Mouse (Mus musculus): ENCODE measurements at regions not wholly inside any gene's neighbourhood (a gene's known extent, or its start where the extent isn't known, plus 50 kb on each side); places are given as distances from the start of the nearest gene placed in this dataset.

DNA sequence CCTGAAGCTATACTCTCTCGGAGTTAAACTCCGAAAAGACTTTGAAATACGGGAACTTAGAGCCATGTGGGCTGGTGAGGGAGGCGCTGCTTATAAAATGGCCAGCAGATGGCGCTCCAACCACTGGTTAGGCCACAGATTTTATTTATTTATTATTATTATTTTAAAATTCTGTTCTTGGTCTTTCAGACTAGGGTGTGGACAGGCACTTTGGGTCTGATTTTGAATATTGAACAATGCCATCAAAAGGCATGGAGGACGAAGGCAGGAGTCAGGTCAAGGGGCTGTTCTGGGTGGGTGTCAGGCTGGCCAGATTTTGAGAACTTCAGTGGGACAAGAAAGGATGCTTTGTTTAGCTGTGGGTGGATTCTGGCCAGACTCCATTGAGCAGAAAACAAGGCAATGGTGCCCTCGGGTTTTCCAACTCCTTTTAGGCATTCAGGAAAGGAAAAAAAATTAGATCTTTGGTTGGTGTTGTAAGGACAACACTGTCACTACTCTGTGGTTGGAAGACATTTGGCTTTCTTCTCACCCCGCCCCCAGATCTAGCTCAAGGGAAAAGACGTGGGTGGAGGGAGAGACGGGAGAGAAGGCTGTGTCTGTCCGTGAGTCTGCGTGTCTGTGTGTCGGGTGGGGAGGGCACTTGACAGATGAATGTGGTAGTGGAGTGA lies 319.5 kb downstream of the Med13l start:
- DNase-seq (ENCODE audit: low spot score in 2 of 2) = peak; percentile 65 to 69

GRCm38 (mm10) chr5:118880546-118880945 lies 320.1 kb downstream of the Med13l start:
- no peak for DNase-seq (ENCODE audit: low spot score in 2 of 2)

DNA sequence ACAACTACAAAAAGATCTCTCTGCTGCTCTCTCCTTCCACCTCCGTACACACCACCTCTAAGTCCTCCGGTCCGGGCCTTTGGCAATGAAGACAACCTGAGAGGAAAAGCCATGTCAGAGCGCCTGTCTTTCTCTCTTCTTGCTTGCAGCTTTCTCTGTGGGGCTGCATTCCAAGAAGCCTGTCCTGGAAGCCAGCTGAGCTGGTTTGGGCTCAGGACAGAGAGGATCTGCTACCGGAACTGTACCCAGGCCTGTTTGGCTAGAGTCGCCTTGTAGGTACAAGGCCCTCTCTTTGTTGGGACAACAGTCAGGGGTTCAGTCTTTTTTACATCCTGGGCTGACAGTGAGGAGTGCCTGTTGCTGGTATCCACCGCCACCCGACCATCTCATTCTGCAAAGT lies 321.4 kb downstream of the Med13l start:
- peak in 1 of 2 experiments; percentile 54 for DNase-seq (ENCODE audit: low spot score in 2 of 2)

GRCm38 (mm10) chr5:118888131-118888530 lies 327.7 kb downstream of the Med13l start:
- no peak for DNase-seq (ENCODE audit: low spot score in 2 of 2)

DNA sequence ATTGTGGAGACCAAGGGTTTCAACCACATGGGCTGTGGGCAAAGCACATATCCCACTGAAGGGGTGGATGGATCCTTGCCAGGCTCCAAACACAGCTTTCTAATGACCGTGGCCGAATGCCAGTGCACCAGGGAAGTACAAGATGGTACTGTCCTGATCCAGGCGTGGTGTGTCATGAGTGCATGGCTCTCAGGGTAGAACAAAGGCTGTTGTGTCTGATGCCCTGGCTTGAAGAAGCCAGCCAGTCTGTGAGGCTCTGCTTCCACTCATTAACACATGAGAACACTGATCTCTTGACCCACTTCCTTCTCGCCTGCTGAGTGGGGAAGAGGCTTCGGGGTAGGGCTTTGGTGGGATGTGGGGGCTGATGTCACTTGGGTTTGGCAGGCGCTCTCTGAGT lies 330.7 kb downstream of the Med13l start:
- DNase-seq (ENCODE audit: low spot score in 2 of 2) = no peak

GRCm38 (mm10) chr5:118908224-118908623 lies 347.7 kb downstream of the Med13l start:
- peak in 1 of 2 experiments; percentile 18 for DNase-seq (ENCODE audit: low spot score in 2 of 2)

- no peak for DNase-seq (ENCODE audit: low spot score in 2 of 2)
These were observed 349.3 kb downstream of the Med13l start for GRCm38 (mm10) chr5:118909756-118910155.

DNA sequence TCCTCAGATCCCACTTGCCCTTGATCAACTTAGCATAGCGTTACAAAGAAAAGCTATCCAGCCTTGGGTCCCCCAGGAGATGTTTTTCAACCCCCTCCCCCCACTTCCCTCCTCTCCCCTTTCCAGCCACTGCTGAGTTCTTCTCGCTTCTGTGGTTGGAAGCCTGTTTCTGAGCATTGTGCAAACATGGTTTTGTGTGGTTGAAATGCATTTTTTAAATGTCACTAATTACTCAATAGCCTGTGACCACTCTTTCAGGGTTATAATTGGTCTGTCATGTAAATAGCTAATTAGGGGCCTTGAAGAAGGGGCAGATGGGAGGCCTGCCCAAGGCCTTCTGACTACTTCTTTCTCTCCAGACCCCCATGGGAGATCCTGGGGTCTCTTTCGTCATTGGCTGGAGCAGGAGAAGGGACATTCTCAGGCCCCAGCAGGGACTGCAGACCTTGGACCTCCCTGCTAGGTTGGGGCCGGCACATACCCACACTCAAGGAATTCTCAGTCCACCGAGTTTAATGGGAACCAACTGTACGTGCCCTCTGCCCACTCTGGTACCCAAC lies 353.8 kb downstream of the Med13l start:
- no peak for DNase-seq (ENCODE audit: low spot score in 2 of 2)

GRCm38 (mm10) chr5:118923357-118923756 lies 362.9 kb downstream of the Med13l start:
- peak; percentile 16 to 23 for DNase-seq (ENCODE audit: low spot score in 2 of 2)

DNA sequence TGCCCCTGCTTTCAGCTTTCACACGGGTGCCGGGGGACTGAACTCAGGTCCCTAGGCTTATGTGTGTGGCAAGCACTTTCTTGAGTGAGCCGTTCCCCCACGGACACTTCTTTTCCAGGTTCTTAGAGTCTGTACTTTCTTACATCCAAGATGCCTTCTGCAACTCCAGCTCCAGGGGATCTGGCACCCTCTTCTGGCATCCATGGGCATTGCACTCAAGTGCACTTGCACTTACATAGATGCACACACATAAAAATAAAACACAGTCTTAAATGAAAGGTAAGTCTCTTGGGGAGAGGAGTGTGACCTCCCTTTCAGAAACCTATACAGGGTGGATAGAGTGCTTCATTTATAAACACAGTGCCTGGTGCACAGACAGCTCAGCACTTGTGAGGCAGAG lies 368.6 kb downstream of the Med13l start:
- DNase-seq (ENCODE audit: low spot score in 2 of 2) = no peak

DNA sequence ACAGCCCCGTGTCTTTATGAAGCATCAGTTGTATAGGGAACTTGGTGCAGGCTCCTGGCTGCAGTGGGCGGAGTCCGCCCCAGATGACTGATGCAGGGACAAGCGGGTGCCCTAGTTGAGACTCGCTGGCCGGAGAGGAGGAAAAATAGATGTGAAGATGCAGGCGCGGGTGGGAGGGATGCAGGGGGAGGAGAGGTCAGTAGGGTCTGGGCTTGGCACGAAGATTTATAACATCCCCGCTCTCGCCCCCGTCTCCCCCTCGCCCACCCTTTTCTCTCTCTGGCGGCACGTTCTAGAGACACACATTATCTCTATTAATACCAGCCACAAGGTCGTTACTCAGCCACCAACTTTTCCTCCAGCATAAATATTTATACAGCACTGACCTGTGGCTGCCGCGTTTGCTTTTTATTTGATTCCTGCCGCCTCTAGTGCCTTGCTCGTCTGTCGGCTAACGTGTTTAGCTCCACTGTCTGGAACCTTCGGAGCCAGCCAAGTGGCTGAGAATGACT lies 369.6 kb downstream of the Med13l start:
- DNase-seq (ENCODE audit: low spot score in 2 of 2) = peak in 1 of 2 experiments; percentile 46

GRCm38 (mm10) chr5:118939336-118940039 lies 379.0 kb downstream of the Med13l start:
- DNase-seq (ENCODE audit: low spot score in 2 of 2) = no peak

DNA sequence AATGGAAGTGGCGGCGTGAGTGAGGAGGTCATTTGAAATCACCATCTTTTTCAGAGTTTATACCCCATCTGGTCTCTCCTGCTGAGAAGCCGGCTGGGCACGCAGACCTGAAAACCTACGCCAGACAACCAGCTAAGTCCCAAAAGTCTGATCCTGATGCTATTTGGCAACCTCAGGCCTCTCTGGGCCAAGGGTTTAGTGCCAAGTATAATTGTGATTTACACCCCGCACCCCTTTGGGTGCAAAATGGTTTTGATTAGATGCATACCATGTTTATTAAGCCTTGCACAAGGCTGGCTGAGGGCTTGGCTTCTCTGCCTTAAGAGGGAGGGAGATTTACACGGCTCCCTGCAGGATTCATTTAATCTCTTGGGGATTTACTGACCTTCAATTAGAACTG lies 383.8 kb downstream of the Med13l start:
- no peak for DNase-seq (ENCODE audit: low spot score in 2 of 2)

- DNase-seq (ENCODE audit: low spot score in 2 of 2) = no peak
These were observed 385.6 kb downstream of the Med13l start for GRCm38 (mm10) chr5:118946090-118946489.

- DNase-seq (ENCODE audit: low spot score in 2 of 2) = no peak
These were observed 386.5 kb downstream of the Med13l start for GRCm38 (mm10) chr5:118946994-118947393.

DNA sequence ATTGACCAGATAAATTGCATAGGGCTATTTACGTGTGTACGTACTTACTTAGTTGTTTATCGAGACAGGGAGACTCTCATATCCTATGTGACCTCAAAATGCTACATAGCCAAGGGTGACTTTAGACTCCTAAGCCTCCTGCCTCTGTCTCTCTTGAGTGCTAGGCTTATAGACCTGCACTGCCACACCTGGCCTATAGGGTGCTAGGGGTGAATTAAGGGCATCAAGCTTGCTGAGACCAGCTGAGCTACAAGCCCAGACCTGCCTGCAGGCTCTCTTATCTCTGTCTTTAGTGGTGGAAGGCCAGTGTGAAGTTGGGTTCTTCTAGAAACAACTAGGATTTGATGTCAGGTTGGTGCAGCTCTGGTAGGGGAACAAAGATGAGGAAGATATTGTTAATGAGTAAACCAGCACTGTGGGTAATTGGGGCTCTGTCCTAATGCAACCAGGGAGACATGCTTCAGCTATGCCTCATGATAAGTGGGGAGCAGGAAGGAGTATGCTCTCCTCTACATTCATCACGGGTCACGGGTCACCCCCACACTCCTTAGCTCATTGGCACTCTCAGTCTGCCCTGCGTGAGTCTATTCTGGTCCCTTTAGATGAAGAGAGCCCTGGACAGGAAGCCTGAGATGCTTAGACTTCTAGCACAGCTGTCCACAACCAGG lies 387.8 kb downstream of the Med13l start:
- no peak for DNase-seq (ENCODE audit: low spot score in 2 of 2)

DNA sequence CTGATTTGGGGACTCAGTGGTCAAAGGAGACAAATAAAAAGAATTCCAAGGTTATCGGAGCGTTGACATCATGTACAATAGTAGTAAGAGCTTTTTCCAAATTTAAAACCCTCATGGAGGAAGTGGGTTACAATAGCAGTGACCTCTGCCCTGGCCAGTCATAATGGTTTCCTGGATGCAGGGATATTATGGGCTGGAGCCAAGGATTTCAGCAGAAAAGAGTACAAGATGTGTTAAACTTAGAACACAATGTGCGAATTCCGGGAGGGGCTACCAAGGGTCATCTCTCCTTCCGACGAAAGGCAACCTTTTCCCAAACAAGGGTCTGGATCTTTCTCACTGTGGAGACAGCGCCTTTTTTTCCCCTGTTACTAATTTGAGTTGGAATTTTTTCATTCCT lies 390.6 kb downstream of the Med13l start:
- DNase-seq (ENCODE audit: low spot score in 2 of 2) = no peak

GRCm38 (mm10) chr5:118960521-118961001 lies 400.1 kb downstream of the Med13l start:
- no peak for DNase-seq (ENCODE audit: low spot score in 2 of 2)

- no peak for DNase-seq (ENCODE audit: low spot score in 2 of 2)
These were observed 400.6 kb downstream of the Med13l start for GRCm38 (mm10) chr5:118961091-118961490.

- no peak for DNase-seq (ENCODE audit: low spot score in 2 of 2)
These were observed 401.7 kb downstream of the Med13l start for GRCm38 (mm10) chr5:118962152-118962551.

DNA sequence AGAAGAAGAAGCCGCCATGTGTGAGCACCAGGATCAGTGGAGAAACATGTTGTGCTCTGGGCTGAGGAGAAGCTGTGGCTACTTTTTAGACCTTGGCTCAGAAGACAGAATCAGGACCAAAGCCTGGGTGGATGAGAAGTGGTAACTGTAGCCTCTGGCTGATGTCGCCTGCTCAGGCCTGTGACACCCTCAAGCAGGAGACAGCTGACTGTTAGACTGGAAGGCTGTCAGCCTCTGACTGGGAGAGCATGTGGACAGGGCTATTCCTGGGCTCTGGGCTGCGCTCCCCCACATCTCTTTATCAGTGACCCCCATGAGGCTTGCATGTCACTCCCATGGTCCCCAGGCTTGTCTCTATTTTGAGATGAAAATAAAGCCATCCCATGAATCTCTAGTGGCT lies 402.5 kb downstream of the Med13l start:
- DNase-seq (ENCODE audit: low spot score in 2 of 2) = no peak

- DNase-seq (ENCODE audit: low spot score in 2 of 2) = no peak
These were observed 406.4 kb downstream of the Med13l start for GRCm38 (mm10) chr5:118966901-118967300.

Data from urinary bladder, adult 18-20 months (tissue).